Mouse (Mus musculus) spleen, adult 2 months (tissue): Measurements from ENCODE around the gene Mob2. TPM values are rescaled to one million over a fixed set of nuclear protein-coding genes. Genes with fewer than 3 reads are reported as not detected.

Experiments used
- DNase-seq, 2 experiments: peaks; one replicate each; pipeline versions ENCODE4 v3.0.0 to v3.0.0-alpha.2; 2012 to 2021; ENCODE audit warnings: low spot score in 2 of 2, low read depth in 1 of 2
- H3K27ac ChIP-seq: fragments of 200-500 bp; 2 replicates; pipeline ENCODE4 v1.5.1; 2012; ENCODE audit warnings: low read length, inconsistent platforms; ENCODE audit not compliant: insufficient read depth
- H3K27me3 ChIP-seq: fragments of 200-500 bp; 2 replicates; pipeline ENCODE4 v1.6.1; 2012; ENCODE audit warnings: mild to moderate bottlenecking, moderate library complexity, low read length, inconsistent platforms; ENCODE audit not compliant: control insufficient read depth, insufficient read depth
- H3K36me3 ChIP-seq: fragments of 200-500 bp; 2 replicates; pipeline ENCODE4 v1.6.1; 2012; ENCODE audit warnings: mild to moderate bottlenecking, low read length, inconsistent platforms; ENCODE audit not compliant: control insufficient read depth, insufficient read depth
- H3K4me1 ChIP-seq: fragments of 200-500 bp; 2 replicates; pipeline ENCODE4 v1.6.1; 2011; ENCODE audit warnings: inconsistent platforms; ENCODE audit not compliant: control insufficient read depth, insufficient read depth, insufficient read length
- H3K4me3 ChIP-seq: fragments of 200-500 bp; 2 replicates; pipeline ENCODE4 v1.5.1; 2011; ENCODE audit warnings: mild to moderate bottlenecking, inconsistent platforms; ENCODE audit not compliant: insufficient read depth, insufficient read length; ENCODE audit errors: extremely low read depth
- CTCF ChIP-seq: fragments of 200-500 bp; IDR thresholded peaks from 2 replicates; pipeline ENCODE4 v1.5.1; 2011; ENCODE audit warnings: mild to moderate bottlenecking, inconsistent platforms; ENCODE audit not compliant: insufficient read depth, insufficient read length, insufficient replicate concordance; ENCODE audit errors: extremely low read depth
- POLR2A ChIP-seq: fragments of 200-500 bp; IDR thresholded peaks from 2 replicates; pipeline ENCODE4 v1.6.1; 2011; ENCODE audit warnings: low read depth, low read length, inconsistent platforms
- WGBS: fragments of 180-500 bp; shearing (Covaris S2); methylation state at CpG from one replicate; pipeline ENCODE4 v1.1.7; 2018; 5-methylcytosine and 5-hydroxymethylcytosine counted together
- polyA plus RNA-seq: library from polyadenylated mRNA; depleted of rRNA; stranded (reverse); fragments of >200 nt; gene quantifications from 2 replicates; pipeline ENCODE4 v1.2.3, GENCODE M21; 2012

Gene Mob2
- polyA plus RNA-seq, 1 experiment = 28.2 TPM

DNA sequence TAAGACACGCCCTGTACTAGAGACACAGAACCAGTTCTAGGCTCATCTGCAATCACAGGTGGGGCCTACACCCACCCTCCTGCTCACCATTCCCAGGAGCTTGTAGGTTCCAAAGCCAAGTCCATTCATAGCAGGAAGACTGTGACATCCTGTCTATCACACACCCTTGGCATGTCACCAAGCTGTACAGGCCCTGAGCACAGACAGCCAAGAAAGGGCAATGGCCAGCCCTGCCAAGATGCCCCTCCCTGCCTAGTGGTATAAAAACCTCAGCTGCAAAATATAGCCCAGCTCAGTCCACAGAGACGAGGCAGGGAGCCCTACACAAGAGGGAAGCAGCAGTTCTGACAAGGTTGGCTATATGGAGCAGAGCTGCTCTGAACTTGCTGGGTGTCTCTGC, 26.7 kb downstream of the Mob2 start:
- H3K27ac ChIP-seq = no peak overlapping the region
- H3K4me1 ChIP-seq = peaks cover 8% of the 10 kb centered on the region; the same call in 1 of the 2 replicates
- WGBS = 52% methylated on average over 2 of the region's 2 CpGs
- no peaks in the 10 kb centered on the region for H3K27me3 ChIP-seq
- H3K36me3 ChIP-seq = no peaks in the 10 kb centered on the region
- DNase-seq = no peak
- H3K4me3 ChIP-seq = no peak overlapping the region
- no peak for TF ChIP-seq POLR2A
- TF ChIP-seq CTCF = no peak

DNA sequence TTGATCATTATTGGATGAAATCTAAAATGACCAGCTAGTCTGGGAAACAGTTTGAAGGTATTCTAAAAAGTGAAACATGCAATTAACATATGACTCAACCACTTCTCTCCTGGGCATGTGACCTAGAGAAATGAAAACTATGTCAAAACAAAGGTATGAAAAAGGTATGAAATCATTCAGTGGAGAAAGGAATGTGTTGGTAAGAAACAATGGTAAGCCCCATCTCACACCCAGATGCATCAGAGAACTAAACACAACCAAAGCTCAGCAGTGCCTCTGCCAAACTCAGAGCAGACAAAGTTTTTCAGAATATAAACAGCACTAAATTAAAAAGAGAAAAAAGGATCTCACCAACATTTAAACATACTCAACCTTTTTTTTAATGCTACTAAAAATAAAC, 30.8 kb downstream of the Mob2 start:
- Histone ChIP-seq H3K27ac (no peak overlapping the region), H3K4me3 (no peak overlapping the region), H3K27me3 (no peaks in the 10 kb centered on the region), H3K4me1 (peaks cover 6% of the 10 kb centered on the region; the same call in 1 of the 2 replicates), H3K36me3 (no peaks in the 10 kb centered on the region)
- TF ChIP-seq CTCF (no peak), POLR2A (no peak)
- DNase-seq = no peak

DNA sequence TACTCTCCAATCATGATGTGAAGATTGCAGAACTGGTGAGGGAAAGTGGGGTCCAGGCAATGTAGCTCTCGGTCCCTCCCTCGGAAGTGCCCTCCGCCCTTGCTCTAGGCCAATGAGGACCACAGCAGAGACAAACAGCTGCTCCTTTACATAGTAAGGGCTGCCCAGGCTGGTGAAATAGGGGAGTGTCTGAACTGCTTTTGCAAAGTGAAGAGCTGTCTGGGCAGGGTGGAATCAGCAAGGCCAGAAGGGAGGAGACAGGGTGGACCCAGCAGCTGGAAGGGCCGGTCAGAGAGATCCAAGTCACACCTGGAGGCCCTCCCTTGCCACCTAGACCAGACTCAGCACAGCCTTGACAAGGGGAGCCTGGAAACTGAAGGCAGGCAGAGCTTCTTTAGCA, 34.9 kb downstream of the Mob2 start:
- whole genome bisulfite sequencing = 87% methylated on average over 4 of the region's 4 CpGs
- Histone ChIP-seq H3K4me1 (peaks cover 3% of the 10 kb centered on the region; the same call in 1 of the 2 replicates), H3K27ac (no peak overlapping the region), H3K36me3 (no peaks in the 10 kb centered on the region), H3K27me3 (no peaks in the 10 kb centered on the region), H3K4me3 (no peak overlapping the region)
- no peak for TF ChIP-seq POLR2A
- no peak for TF ChIP-seq CTCF
- DNase-seq = no peak

DNA sequence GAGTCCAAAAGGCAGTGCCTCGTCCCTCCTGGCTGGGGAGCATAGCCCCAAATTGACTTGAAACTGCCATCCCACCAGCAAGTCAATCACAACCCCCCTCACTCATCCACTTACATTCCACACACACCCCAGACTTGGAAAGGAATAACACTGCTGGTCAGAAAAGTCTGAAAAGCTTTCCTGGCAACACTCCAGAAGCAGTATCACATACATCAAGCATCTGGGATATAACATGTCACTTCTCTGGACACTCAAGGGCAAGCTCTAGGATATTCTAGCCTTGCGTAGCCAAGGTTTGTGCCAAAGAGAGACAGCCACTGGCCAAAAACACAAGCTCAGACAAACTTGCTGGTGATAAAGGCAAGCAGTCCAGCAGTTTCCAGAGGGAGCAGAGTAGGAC, 35.7 kb downstream of the Mob2 start:
- 90% methylated on average over 2 of the region's 2 CpGs for WGBS
- no peak for TF ChIP-seq CTCF
- no peak for TF ChIP-seq POLR2A
- H3K4me1 ChIP-seq = peaks cover 3% of the 10 kb centered on the region; the same call in 1 of the 2 replicates
- H3K36me3 ChIP-seq = no peaks in the 10 kb centered on the region
- H3K27me3 ChIP-seq = no peaks in the 10 kb centered on the region
- H3K4me3 ChIP-seq = no peak overlapping the region
- H3K27ac ChIP-seq = no peak overlapping the region
- no peak for DNase-seq

DNA sequence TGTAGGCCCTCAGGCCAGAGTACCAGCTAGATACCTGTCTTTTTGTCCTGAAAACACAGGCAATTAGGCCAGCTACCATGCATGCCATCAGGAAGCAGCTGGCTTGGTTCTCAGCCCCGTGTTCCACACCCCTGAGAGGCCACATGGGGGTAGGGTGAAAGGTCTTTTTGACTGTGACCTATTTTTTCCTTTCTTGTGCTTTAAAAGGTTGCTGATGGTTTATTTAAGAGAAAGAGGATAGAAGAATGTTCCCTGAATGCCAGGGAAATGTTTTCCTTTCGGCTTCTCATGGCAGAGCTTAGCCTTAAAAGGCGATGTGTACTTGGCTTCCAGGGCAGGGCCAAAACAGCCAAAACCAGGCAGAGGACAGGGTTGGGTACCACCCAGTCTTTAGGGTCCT, 40.0 kb downstream of the Mob2 start:
- H3K4me3 ChIP-seq = no peak overlapping the region
- H3K36me3 ChIP-seq = peaks cover under 1% of the 10 kb centered on the region; the same call in 1 of the 2 replicates
- DNase-seq = no peak
- 67% methylated on average over 3 of the region's 3 CpGs for WGBS
- no peak overlapping the region for H3K27ac ChIP-seq
- no peaks in the 10 kb centered on the region for H3K27me3 ChIP-seq
- TF ChIP-seq CTCF = no peak
- TF ChIP-seq POLR2A = no peak
- peaks cover 3% of the 10 kb centered on the region; the same call in 1 of the 2 replicates for H3K4me1 ChIP-seq

DNA sequence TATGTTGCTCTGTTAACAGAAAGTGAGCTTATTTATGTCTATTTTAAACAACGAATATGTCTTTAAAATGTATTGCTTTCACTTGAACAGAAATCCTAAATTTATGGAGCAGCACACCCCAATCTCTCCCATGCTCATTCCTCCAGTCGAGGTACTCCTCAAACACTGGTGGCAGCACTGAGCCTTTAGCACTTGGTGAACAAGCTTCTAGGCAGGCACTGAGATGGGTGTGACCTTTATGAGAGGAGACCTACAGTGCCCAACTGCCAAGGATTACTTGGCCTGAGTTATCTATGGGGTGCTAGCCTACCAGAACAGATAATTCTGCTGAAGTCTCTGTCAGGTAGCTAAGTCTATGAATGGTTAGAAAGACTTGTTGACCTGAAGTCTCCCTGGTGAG, 41.2 kb downstream of the Mob2 start:
- Histone ChIP-seq H3K4me1 (peaks cover 3% of the 10 kb centered on the region; the same call in 1 of the 2 replicates), H3K27me3 (no peaks in the 10 kb centered on the region), H3K27ac (no peak overlapping the region), H3K4me3 (no peak overlapping the region), H3K36me3 (peaks cover 2% of the 10 kb centered on the region; the same call in 1 of the 2 replicates)
- WGBS = 66% methylated on average over 2 of the region's 2 CpGs
- no peak for TF ChIP-seq CTCF
- TF ChIP-seq POLR2A = no peak
- DNase-seq = no peak

DNA sequence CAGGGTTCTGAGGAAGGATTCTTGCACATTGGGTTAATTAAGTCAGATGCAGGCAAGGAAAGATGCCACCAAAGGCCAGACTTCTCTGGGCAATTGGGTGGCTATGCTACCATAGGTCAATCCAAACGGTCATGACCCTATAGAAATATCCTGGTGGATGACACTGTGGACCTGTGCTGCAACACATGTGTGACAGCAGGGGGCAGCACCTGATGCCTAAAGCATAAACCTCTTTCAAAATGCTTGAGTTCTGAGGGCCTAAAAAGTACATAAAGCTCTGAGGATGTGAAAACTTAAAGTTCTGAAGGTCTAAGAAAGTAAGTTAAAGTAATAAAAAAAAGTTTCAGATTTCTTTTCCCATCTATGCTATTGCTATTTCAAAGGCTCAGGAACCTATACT, 44.3 kb downstream of the Mob2 start:
- WGBS = 69% methylated on average over 1 of the region's 1 CpGs
- peaks cover 12% of the 10 kb centered on the region for H3K36me3 ChIP-seq
- DNase-seq = peak; percentile 4 to 13

More for the DNA sequence above, 44.3 kb downstream of the Mob2 start:
- no peak overlapping the region for H3K4me3 ChIP-seq
- H3K27ac ChIP-seq = no peak overlapping the region
- TF ChIP-seq CTCF = peak; percentile 41; the same call in 1 of the 2 replicates
- no peak for TF ChIP-seq POLR2A
- H3K4me1 ChIP-seq = peaks cover 3% of the 10 kb centered on the region; the same call in 1 of the 2 replicates
- H3K27me3 ChIP-seq = no peaks in the 10 kb centered on the region
